Mouse (Mus musculus) MEL (cell line): Measurements from ENCODE around the gene Dot1l.

ENCODE experiments used
- E2F4 ChIP-seq: IDR thresholded peaks from 2 replicates; pipeline ENCODE4 v1.6.1; 2011; ENCODE audit warnings: low read depth, low read length, improper control_type of control experiment, borderline replicate concordance
- EP300 ChIP-seq, 2 experiments: IDR thresholded peaks; 2 replicates each; pipeline ENCODE4 v1.6.1; 2011; ENCODE audit warnings: improper control_type of control experiment in 2 of 2, low read length in 2 of 2, low read depth in 1 of 2, mild to moderate bottlenecking in 1 of 2
- ETS1 ChIP-seq: IDR thresholded peaks from 2 replicates; pipeline ENCODE4 v1.6.1; 2012; ENCODE audit warnings: low read depth, mild to moderate bottlenecking, inconsistent platforms, low read length, improper control_type of control experiment, moderate library complexity
- POLR2A ChIP-seq, 2 experiments: IDR thresholded peaks; 2 replicates each; pipeline ENCODE4 v1.6.1; 2011 to 2012; ENCODE audit warnings: low read length in 2 of 2, mild to moderate bottlenecking in 2 of 2, control low read depth in 1 of 2, improper control_type of control experiment in 1 of 2, low read depth in 1 of 2, moderate library complexity in 1 of 2; ENCODE audit not compliant: control insufficient read depth in 1 of 2, insufficient read depth in 1 of 2, poor library complexity in 1 of 2
- SIN3A ChIP-seq: IDR thresholded peaks from 2 replicates; pipeline ENCODE4 v1.6.1; 2012; ENCODE audit warnings: low read length, improper control_type of control experiment, inconsistent platforms
- TBP ChIP-seq: IDR thresholded peaks from 2 replicates; pipeline ENCODE4 v1.8.0; 2011; ENCODE audit warnings: low read depth, low read length, improper control_type of control experiment
- TCF12 ChIP-seq: IDR thresholded peaks from 2 replicates; pipeline ENCODE4 v1.6.1; 2014; ENCODE audit warnings: low read depth, mild to moderate bottlenecking, inconsistent platforms, low read length, improper control_type of control experiment, moderate library complexity
- ZC3H11A ChIP-seq: IDR thresholded peaks from 2 replicates; pipeline ENCODE4 v1.6.1; 2012; ENCODE audit warnings: low read depth, mild to moderate bottlenecking, inconsistent platforms, low read length, improper control_type of control experiment
- ZMIZ1 ChIP-seq: IDR thresholded peaks from 2 replicates; pipeline ENCODE4 v1.6.1; 2012; ENCODE audit warnings: low read depth, mild to moderate bottlenecking, inconsistent platforms, low read length, improper control_type of control experiment, moderate library complexity

DNA sequence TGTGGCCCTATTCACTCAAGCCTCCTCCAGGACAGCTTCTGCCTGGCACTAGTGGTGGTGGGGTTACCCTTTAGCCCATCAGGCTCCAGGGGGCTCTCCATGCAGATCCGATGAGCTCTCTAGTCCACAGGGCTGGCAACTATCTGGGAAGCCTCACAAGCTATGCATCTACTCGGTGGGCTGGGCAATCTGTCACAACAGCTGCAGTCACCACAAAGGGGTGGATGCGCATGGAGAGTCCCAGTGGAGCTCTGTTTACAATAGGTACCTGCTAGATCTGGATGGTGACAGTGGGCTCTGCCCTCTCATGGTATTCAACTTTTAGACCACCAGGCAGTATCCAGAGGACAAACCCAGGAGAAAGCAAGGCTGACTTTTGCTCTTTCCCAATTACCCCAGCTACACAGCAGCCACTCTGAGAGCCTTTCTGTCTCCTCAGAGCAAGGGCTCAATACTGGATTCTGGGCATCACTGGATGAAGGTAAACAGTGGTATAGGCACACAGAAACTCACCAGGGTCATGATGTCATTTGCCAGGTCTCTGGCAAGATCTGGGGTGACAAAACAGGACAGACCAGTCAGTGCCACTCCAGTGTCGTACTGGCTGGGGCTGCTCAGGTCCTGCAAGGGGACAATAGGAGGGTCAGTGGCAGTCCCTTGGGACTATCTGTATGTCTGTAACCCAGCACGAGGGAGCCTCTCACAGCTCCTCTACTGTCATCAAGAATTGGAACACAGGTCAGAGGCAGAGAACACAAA lies 27.5 kb upstream of the Dot1l start:
- TF ChIP-seq POLR2A (IDR thresholded peaks at IDR 0.05; ENCODE audit: control insufficient read depth in 1 of 2, insufficient read depth in 1 of 2, low read depth in 1 of 2, low read length in 2 of 2, poor library complexity in 1 of 2) (no peak), TCF12 (no peak), ZC3H11A (no peak), TBP (no peak), E2F4 (no peak), EP300 (IDR thresholded peaks at IDR 0.05; ENCODE audit: low read depth in 1 of 2, low read length in 2 of 2) (no peak), SIN3A (no peak), ZMIZ1 (no peak), ETS1 (no peak)
